Mouse (Mus musculus) v-Abl transformed pro-B cells (cell line): Measurements from ENCODE around the gene U2af1.

Experiments
- in situ Hi-C, 2 experiments: fragments of 400-800 bp; cut with MboI; formaldehyde crosslinking; loops; one replicate each; pipeline ENCODE4 v1.15.1; 2025; ENCODE audit not compliant: unreplicated experiment in 2 of 2

The U2af1 gene

GRCm38 (mm10) chr17:31668306-31668705 lies 9.6 kb upstream of the U2af1 start:
- in situ Hi-C loops, result loop anchor here (5.0 to 25.0 kb wide), 5 partner anchors 334 to 661 kb away; partner anchors contain the start of gene Tff3 (in 1 of the 2)

GRCm38 (mm10) chr17:31664760-31665159 lies 6.1 kb upstream of the U2af1 start:
- in situ Hi-C loops, result loop anchor here (5.0 to 25.0 kb wide), 7 partner anchors 147 to 657 kb away; partner anchors contain the start of genes Tff3 (in 1 of the 2) and Wdr4 (in 1 of the 2)

GRCm38 (mm10) chr17:31662855-31663254 lies 4.2 kb upstream of the U2af1 start:
- in situ Hi-C loops, result loop anchor here (5.0 to 25.0 kb wide), 6 partner anchors 146 to 648 kb away; partner anchors contain the start of genes Tff3 (in 1 of the 2) and Wdr4 (in 1 of the 2)

GRCm38 (mm10) chr17:31660661-31661250 lies 2.1 kb upstream of the U2af1 start:
- in situ Hi-C loops, result loop anchor here (5.0 to 25.0 kb wide), 6 partner anchors 143 to 646 kb away; partner anchors contain the start of genes Tff3 (in 1 of the 2) and Wdr4 (in 1 of the 2)

GRCm38 (mm10) chr17:31658136-31658467 lies 590 bp downstream of the U2af1 start:
- in situ Hi-C loops, result loop anchor here in 1 of 2 experiments (5.0 to 25.0 kb wide), 2 partner anchors 141 to 546 kb away; partner anchors contain the start of gene Wdr4

GRCm38 (mm10) chr17:31657141-31657983 lies 1.3 kb downstream of the U2af1 start:
- in situ Hi-C loops, result loop anchor here in 1 of 2 experiments (5.0 to 25.0 kb wide), 2 partner anchors 140 to 545 kb away; partner anchors contain the start of gene Wdr4

- in situ Hi-C loops, result loop anchor here in 1 of 2 experiments (5.0 to 25.0 kb wide), 2 partner anchors 139 to 544 kb away; partner anchors contain the start of gene Wdr4
Measured at GRCm38 (mm10) chr17:31656682-31657081, 2.0 kb downstream of the U2af1 start.

GRCm38 (mm10) chr17:31655366-31655765 lies 3.3 kb downstream of the U2af1 start:
- in situ Hi-C loops, result loop anchor here in 1 of 2 experiments (5.0 to 25.0 kb wide), 2 partner anchors 138 to 543 kb away; partner anchors contain the start of gene Wdr4

- in situ Hi-C loops, result loop anchor here in 1 of 2 experiments (25.0 kb wide), 1 partner anchor 541 kb away; no protein-coding TSS in a partner anchor
Measured at GRCm38 (mm10) chr17:31653277-31653676, 5.4 kb downstream of the U2af1 start.

GRCm38 (mm10) chr17:31652152-31652551 lies 6.5 kb downstream of the U2af1 start:
- in situ Hi-C loops, result loop anchor here in 1 of 2 experiments (25.0 kb wide), 1 partner anchor 540 kb away; no protein-coding TSS in a partner anchor

- in situ Hi-C loops, result no loop called here
Measured at GRCm38 (mm10) chr17:31646199-31647002, 12.3 kb downstream of the U2af1 start.

- in situ Hi-C loops, result no loop called here
Measured at GRCm38 (mm10) chr17:31642913-31643312, 15.8 kb downstream of the U2af1 start.

- in situ Hi-C loops, result no loop called here
Measured at GRCm38 (mm10) chr17:31642331-31642730, 16.4 kb downstream of the U2af1 start.

GRCm38 (mm10) chr17:31639651-31640050 lies 19.0 kb downstream of the U2af1 start:
- in situ Hi-C loops, result no loop called here

- in situ Hi-C loops, result no loop called here
Measured at GRCm38 (mm10) chr17:31637866-31638570, 20.7 kb downstream of the U2af1 start.

- in situ Hi-C loops, result no loop called here
Measured at GRCm38 (mm10) chr17:31636942-31637811, 21.5 kb downstream of the U2af1 start, which contains the start of gene Cbs. Gene Cbs (minus strand): TSS chr17:31637238.

GRCm38 (mm10) chr17:31636277-31636941 lies 22.3 kb downstream of the U2af1 start:
- in situ Hi-C loops, result no loop called here

GRCm38 (mm10) chr17:31635781-31636180 lies 22.9 kb downstream of the U2af1 start:
- in situ Hi-C loops, result no loop called here
